Mouse (Mus musculus) adrenal gland, adult 8-10 months (tissue): Measurements from ENCODE around the gene Dhdh. TPM values are rescaled to one million over a fixed set of nuclear protein-coding genes. Genes with fewer than 3 reads are reported as not detected.
A peak's percentile ranks its signal among the peaks of the same experiment; 100 is the strongest.
"Not testable (repeated sequence)": the region's sequence is repeated elsewhere in the genome, so short reads cannot be mapped to it uniquely, and the experiment has no call there.

Experiments
- DNase-seq: peaks from one replicate; pipeline ENCODE4 v3.0.0; 2022
- total RNA-seq, 4 experiments: library from RNA; stranded (reverse); gene quantifications; 2 replicates each; pipeline ENCODE4 v1.2.4; 2022

Gene Dhdh
- total RNA-seq = 10 to 100 TPM; 65.1 to 80.0 (median 69.2) TPM

- DNase-seq = peak; percentile 80
Observed at GRCm38 (mm10) chr7:45488293-45489204, at the start of gene Dhdh. Gene Dhdh (minus strand): TSS chr7:45488805.

GRCm38 (mm10) chr7:45537602-45538001, 49.0 kb upstream of the Dhdh start:
- DNase-seq = no peak

- no peak for DNase-seq
Observed at GRCm38 (mm10) chr7:45535676-45536075, 47.1 kb upstream of the Dhdh start.

- no peak for DNase-seq
Observed at GRCm38 (mm10) chr7:45530643-45531042, 42.0 kb upstream of the Dhdh start.

- no peak for DNase-seq
Observed at GRCm38 (mm10) chr7:45529461-45529860, 40.9 kb upstream of the Dhdh start.

- not testable (repeated sequence) for DNase-seq
Observed at GRCm38 (mm10) chr7:45527169-45527568, 38.6 kb upstream of the Dhdh start.

- no peak for DNase-seq
Observed at GRCm38 (mm10) chr7:45526474-45527120, 38.0 kb upstream of the Dhdh start.

GRCm38 (mm10) chr7:45525809-45526473, 37.3 kb upstream of the Dhdh start, which contains the start of the genes Ppp1r15a and Plekha4:
Gene Ppp1r15a (minus strand): TSS chr7:45526268.
Gene Plekha4 (plus strand): TSS chr7:45526330.
- DNase-seq = peak; percentile 93

GRCm38 (mm10) chr7:45524841-45525621, 36.4 kb upstream of the Dhdh start:
- DNase-seq = peak; percentile 56

GRCm38 (mm10) chr7:45523678-45524170, 35.1 kb upstream of the Dhdh start:
- no peak for DNase-seq

- no peak for DNase-seq
Observed at GRCm38 (mm10) chr7:45522957-45523676, 34.5 kb upstream of the Dhdh start.

- no peak for DNase-seq
Observed at GRCm38 (mm10) chr7:45522194-45522752, 33.7 kb upstream of the Dhdh start.

GRCm38 (mm10) chr7:45521728-45522184, 33.2 kb upstream of the Dhdh start:
- peak; percentile 88 for DNase-seq

GRCm38 (mm10) chr7:45520605-45521004, 32.0 kb upstream of the Dhdh start:
- DNase-seq = no peak

- no peak for DNase-seq
Observed at GRCm38 (mm10) chr7:45519345-45520120, 30.9 kb upstream of the Dhdh start.

GRCm38 (mm10) chr7:45518618-45519017, 30.0 kb upstream of the Dhdh start:
- DNase-seq = no peak

GRCm38 (mm10) chr7:45516846-45517245, 28.2 kb upstream of the Dhdh start:
- not testable (repeated sequence) for DNase-seq

GRCm38 (mm10) chr7:45515436-45515835, 26.8 kb upstream of the Dhdh start:
- DNase-seq = no peak

GRCm38 (mm10) chr7:45514411-45514810, 25.8 kb upstream of the Dhdh start:
- DNase-seq = no peak
